Mouse (Mus musculus) liver, embryonic 15.5 days (tissue): ENCODE data around the gene Rfesd. TPM values are rescaled to one million over a fixed set of nuclear protein-coding genes. Genes with fewer than 3 reads are reported as not detected.
A peak's percentile ranks its signal among the peaks of the same experiment; 100 is the strongest.

Experiments used
- ATAC-seq: fragments of 200-750 bp; cut with Nextera tagmentation; 2 replicates; pipeline ENCODE4 v1.8.0; 2017; ENCODE audit warnings: moderate number of reproducible peaks, mild to moderate bottlenecking, moderate library complexity; ENCODE audit not compliant: insufficient read depth
- H3K27ac ChIP-seq: fragments of 300-500 bp; sonication (generic); replicated peaks from 2 replicates; pipeline ENCODE4 v1.5.1; 2015; ENCODE audit warnings: mild to moderate bottlenecking, inconsistent platforms
- H3K27me3 ChIP-seq: fragments of 300-500 bp; sonication (generic); 2 replicates; pipeline ENCODE4 v1.6.1; 2015; ENCODE audit warnings: mild to moderate bottlenecking, inconsistent platforms
- H3K36me3 ChIP-seq: fragments of 300-500 bp; sonication (generic); replicated peaks from 2 replicates; pipeline ENCODE4 v1.6.1; 2015; ENCODE audit warnings: moderate library complexity, mild to moderate bottlenecking, inconsistent platforms
- H3K4me1 ChIP-seq: fragments of 300-500 bp; sonication (generic); replicated peaks from 2 replicates; pipeline ENCODE4 v1.6.1; 2015; ENCODE audit warnings: inconsistent platforms
- H3K4me2 ChIP-seq: fragments of 300-500 bp; sonication (generic); 2 replicates; pipeline ENCODE4 v1.6.1; 2015; ENCODE audit warnings: moderate library complexity, mild to moderate bottlenecking, inconsistent platforms
- H3K4me3 ChIP-seq: fragments of 300-500 bp; sonication (generic); replicated peaks from 2 replicates; pipeline ENCODE4 v1.5.1; 2015; ENCODE audit warnings: mild to moderate bottlenecking, inconsistent platforms
- H3K9ac ChIP-seq: fragments of 300-500 bp; sonication (generic); 2 replicates; pipeline ENCODE4 v1.6.1; 2015; ENCODE audit warnings: moderate library complexity, mild to moderate bottlenecking, inconsistent platforms
- H3K9me3 ChIP-seq: fragments of 300-500 bp; sonication (generic); replicated peaks from 2 replicates; pipeline ENCODE4 v1.6.1; 2016; ENCODE audit warnings: inconsistent platforms
- WGBS: fragments of 180-500 bp; shearing (Covaris S2); methylation state at CpG from one replicate; pipeline ENCODE4 v1.1.7; 2015; ENCODE audit warnings: mixed read lengths; ENCODE audit not compliant: insufficient replicate concordance; 5-methylcytosine and 5-hydroxymethylcytosine counted together
- polyA plus RNA-seq: library from polyadenylated mRNA; unstranded; fragments of >200 nt; fragmentation: Nextera tagmentation; extraction: Ambion mirVana; gene quantifications from 2 replicates; pipeline ENCODE4 v1.2.1, GENCODE M21; 2015

Gene Rfesd
- polyA plus RNA-seq, 1 experiment from 2014 or later = 144 TPM

DNA sequence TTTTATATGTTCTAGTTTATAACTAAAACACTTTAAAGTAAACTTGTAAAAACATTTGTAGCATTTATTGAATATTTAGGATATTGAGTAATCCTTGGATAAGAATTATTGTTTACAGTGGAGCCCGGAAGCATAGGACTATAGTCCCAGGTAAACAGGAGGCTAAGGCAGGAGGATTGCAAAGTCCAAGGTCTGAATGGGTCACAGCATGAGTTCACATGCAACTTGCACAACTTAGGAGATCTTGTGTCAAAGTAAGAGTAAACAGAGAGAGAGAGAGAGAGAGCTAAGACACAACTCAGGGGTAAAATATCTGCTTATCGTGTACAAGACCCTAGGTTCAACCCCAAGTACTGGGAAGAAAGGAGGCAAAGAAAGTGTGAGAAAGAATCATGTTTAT lies 41.9 kb downstream of the Rfesd start:
- Histone ChIP-seq H3K27ac (no peak overlapping the region), H3K4me2 (no peak overlapping the region), H3K4me1 (no peaks in the 10 kb centered on the region), H3K27me3 (no peaks in the 10 kb centered on the region), H3K9ac (no peak overlapping the region), H3K4me3 (no peak overlapping the region), H3K36me3 (no peaks in the 10 kb centered on the region), H3K9me3 (no peaks in the 10 kb centered on the region)
- ATAC-seq = peak; percentile 58; the same call in 1 of the 2 replicates
- WGBS = 66% methylated on average over 2 of the region's 2 CpGs

DNA sequence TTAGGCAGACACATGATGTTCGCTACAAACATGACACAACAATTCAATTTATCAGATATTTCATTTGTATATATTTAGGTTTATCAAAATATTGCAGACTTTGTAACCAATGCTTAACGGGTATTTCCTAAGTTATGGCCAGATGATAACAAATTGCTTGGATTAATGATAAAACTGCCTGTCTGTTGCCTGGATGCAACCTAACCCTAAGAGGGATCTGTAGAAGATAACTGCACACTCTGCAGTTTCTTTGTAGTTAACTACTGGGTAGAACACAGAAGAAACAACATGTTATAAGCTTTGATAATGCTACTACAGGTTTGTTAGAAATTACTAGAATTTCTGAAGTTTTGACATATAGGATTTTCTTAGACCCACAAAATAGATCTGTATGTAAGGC lies 42.3 kb downstream of the Rfesd start:
- Histone ChIP-seq H3K36me3 (no peaks in the 10 kb centered on the region), H3K4me3 (no peak overlapping the region), H3K4me1 (no peaks in the 10 kb centered on the region), H3K27me3 (no peaks in the 10 kb centered on the region), H3K4me2 (no peak overlapping the region), H3K27ac (no peak overlapping the region), H3K9ac (no peak overlapping the region), H3K9me3 (no peaks in the 10 kb centered on the region)
- 0 out of 2 replicates have a peak, but pooled peaks have one; percentile 34 for ATAC-seq
- WGBS = 39% methylated on average over 2 of the region's 2 CpGs

GRCm38 (mm10) chr13:75975629-75976028 lies 42.9 kb downstream of the Rfesd start:
- no peak for ATAC-seq
- H3K4me2 ChIP-seq = no peak overlapping the region

GRCm38 (mm10) chr13:75974481-75974880 lies 44.0 kb downstream of the Rfesd start:
- no peaks in the 10 kb centered on the region for H3K27me3 ChIP-seq
- no peak overlapping the region for H3K4me2 ChIP-seq
- 49% methylated on average over 2 of the region's 2 CpGs for WGBS
- H3K36me3 ChIP-seq = no peaks in the 10 kb centered on the region
- H3K4me1 ChIP-seq = no peaks in the 10 kb centered on the region
- no peak overlapping the region for H3K4me3 ChIP-seq
- no peak for ATAC-seq
- H3K27ac ChIP-seq = no peak overlapping the region
- H3K9ac ChIP-seq = no peak overlapping the region
- H3K9me3 ChIP-seq = no peaks in the 10 kb centered on the region

More at GRCm38 (mm10) chr13:75975629-75976028, 42.9 kb downstream of the Rfesd start:
- Histone ChIP-seq H3K4me3 (no peak overlapping the region), H3K9ac (no peak overlapping the region), H3K27ac (no peak overlapping the region), H3K9me3 (no peaks in the 10 kb centered on the region), H3K4me1 (no peaks in the 10 kb centered on the region), H3K27me3 (no peaks in the 10 kb centered on the region), H3K36me3 (no peaks in the 10 kb centered on the region)
- 62% methylated on average over 1 of the region's 1 CpGs for WGBS

DNA sequence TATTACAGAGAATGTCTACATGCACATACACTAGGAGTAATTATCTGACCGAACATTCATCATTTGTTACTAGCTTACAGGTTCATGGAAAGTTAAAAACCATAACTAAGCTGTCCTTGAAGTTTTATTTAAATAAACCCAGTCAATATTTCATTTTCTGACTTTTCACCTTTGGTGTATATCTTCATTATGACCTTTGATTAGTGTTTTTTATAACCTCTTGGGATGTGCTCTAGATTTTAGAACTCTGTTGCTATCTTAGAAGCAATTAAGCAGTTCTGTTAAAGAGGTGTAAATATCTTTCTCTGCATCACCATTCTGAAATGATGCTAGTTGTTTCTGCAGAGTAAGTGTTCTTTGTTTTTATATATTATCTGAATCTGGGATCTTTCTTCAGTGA lies 51.7 kb downstream of the Rfesd start, which contains the start of gene Spata9:
TSS of gene Spata9 (plus strand) at position 301 of the 400 bp plus-strand sequence.
- no peak for ATAC-seq
- Histone ChIP-seq H3K4me3 (no peak within 1 kb of the TSS), H3K9ac (no peak within 1 kb of the TSS), H3K9me3 (no peaks in the 10 kb centered on the region), H3K27me3 (no peaks in the 10 kb centered on the region), H3K27ac (no peak within 1 kb of the TSS), H3K4me2 (no peak within 1 kb of the TSS), H3K4me1 (no peaks in the 10 kb centered on the region), H3K36me3 (no peaks in the 10 kb centered on the region)
- 66% methylated on average over 1 of the region's 1 CpGs for WGBS

DNA sequence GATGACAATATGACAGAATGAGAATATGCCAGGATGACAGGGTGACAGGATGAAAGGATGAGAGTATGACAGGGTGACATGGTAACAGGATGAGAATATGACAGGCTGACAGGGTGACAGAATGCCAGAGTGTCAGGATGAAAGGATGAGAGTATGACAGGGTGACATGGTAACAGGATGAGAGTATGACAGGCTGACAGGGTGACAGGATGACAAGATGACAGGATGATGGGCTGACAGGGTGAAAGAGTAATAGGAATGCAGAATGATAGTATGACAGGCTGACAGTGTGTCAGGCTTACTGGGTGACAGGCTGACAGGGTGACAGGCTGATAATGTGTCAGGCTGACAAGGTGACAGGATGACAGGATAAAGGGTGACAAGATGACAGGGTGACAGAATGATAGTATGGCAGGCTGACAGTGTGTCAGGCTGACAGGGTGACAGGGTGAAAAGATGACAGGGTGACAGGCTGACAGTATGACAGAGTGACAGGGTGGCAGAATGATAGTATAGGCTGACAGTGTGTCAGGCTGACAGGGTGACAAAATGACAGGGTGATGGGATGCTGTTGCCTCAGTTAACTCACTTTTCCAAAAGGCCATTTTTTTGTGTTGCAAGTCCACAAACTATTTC lies 63.0 kb downstream of the Rfesd start:
- H3K27ac ChIP-seq = no peak overlapping the region
- H3K4me2 ChIP-seq = no peak overlapping the region
- no peak for ATAC-seq
- H3K4me3 ChIP-seq = no peak overlapping the region
- no peaks in the 10 kb centered on the region for H3K27me3 ChIP-seq
- no peaks in the 10 kb centered on the region for H3K36me3 ChIP-seq
- H3K9ac ChIP-seq = no peak overlapping the region
- no peaks in the 10 kb centered on the region for H3K4me1 ChIP-seq
- no peaks in the 10 kb centered on the region for H3K9me3 ChIP-seq

Other genes starting within 250 kb of the Rfesd start
- gene Glrx, start 178.9 kb downstream of the Rfesd start, polyA plus RNA-seq = 45.5 and 47.3 TPM in 2 replicates
- 3.2 and 3.7 TPM in 2 replicates for gene Rhobtb3, start 74.8 kb downstream of the Rfesd start, polyA plus RNA-seq
- gene Spata9, start 51.6 kb downstream of the Rfesd start, polyA plus RNA-seq = 0.73 and 0.89 TPM in 2 replicates
- 2.7 and 3.2 TPM in 2 replicates for gene Gpr150, start 38.3 kb upstream of the Rfesd start, polyA plus RNA-seq
- 2.2 and 2.8 TPM in 2 replicates for gene Arsk, start 79.9 kb upstream of the Rfesd start, polyA plus RNA-seq
- gene Ttc37, start 80.0 kb upstream of the Rfesd start, polyA plus RNA-seq = 4.4 and 4.6 TPM in 2 replicates